Mouse (Mus musculus): Measurements from ENCODE around the gene Tmco4. TPM values are rescaled to one million over a fixed set of nuclear protein-coding genes. Genes with fewer than 3 reads are reported as not detected.
A peak's percentile ranks its signal among the peaks of the same experiment; 100 is the strongest.
"Not testable (repeated sequence)": the region's sequence is repeated elsewhere in the genome, so short reads cannot be mapped to it uniquely, and the experiment has no call there.

Tmco4 gene
- polyA plus RNA-seq, 1 experiment from 2014 or later: 6.3 TPM

- no peak for ATAC-seq (ENCODE audit: low read depth)
- no peaks in the 10 kb centered on the region for H3K27me3 ChIP-seq (ENCODE audit: control insufficient read depth, insufficient read depth, low read depth, low read length)
- H3K27ac ChIP-seq (ENCODE audit: low read length): peak overlapping the region; percentile 58
- H3K4me3 ChIP-seq (ENCODE audit: low read length): no peak overlapping the region
- H3K9ac ChIP-seq (ENCODE audit: low read length): no peak overlapping the region
- H3K4me2 ChIP-seq (ENCODE audit: low read depth, low read length): no peak overlapping the region
- H3K9me3 ChIP-seq (ENCODE audit: control insufficient read depth, low read length): no peaks in the 10 kb centered on the region
- peaks cover 16% of the 10 kb centered on the region for H3K4me1 ChIP-seq (replicated peaks; ENCODE audit: control insufficient read depth, insufficient read depth, low read length)
- no peaks in the 10 kb centered on the region for H3K36me3 ChIP-seq (ENCODE audit: control insufficient read depth, insufficient read depth, low read length)
- WGBS: 37% methylated on average over 15 of the region's 16 CpGs
Measured at GRCm38 (mm10) chr4:138968772-138969556, 3.7 kb upstream of the Tmco4 start.

GRCm38 (mm10) chr4:138969736-138970135, 3.0 kb upstream of the Tmco4 start:
- Histone ChIP-seq H3K4me1 (replicated peaks; ENCODE audit: control insufficient read depth, insufficient read depth, low read length) (peaks cover 16% of the 10 kb centered on the region), H3K9me3 (ENCODE audit: control insufficient read depth, low read length) (no peaks in the 10 kb centered on the region), H3K27ac (ENCODE audit: low read length) (peak overlapping the region; percentile 58), H3K4me3 (ENCODE audit: low read length) (no peak overlapping the region), H3K36me3 (ENCODE audit: control insufficient read depth, insufficient read depth, low read length) (no peaks in the 10 kb centered on the region), H3K27me3 (ENCODE audit: control insufficient read depth, insufficient read depth, low read depth, low read length) (no peaks in the 10 kb centered on the region), H3K4me2 (ENCODE audit: low read depth, low read length) (no peak overlapping the region), H3K9ac (ENCODE audit: low read length) (no peak overlapping the region)
- 17% methylated on average over 9 of the region's 9 CpGs for WGBS
- no peak for ATAC-seq (ENCODE audit: low read depth)

DNA sequence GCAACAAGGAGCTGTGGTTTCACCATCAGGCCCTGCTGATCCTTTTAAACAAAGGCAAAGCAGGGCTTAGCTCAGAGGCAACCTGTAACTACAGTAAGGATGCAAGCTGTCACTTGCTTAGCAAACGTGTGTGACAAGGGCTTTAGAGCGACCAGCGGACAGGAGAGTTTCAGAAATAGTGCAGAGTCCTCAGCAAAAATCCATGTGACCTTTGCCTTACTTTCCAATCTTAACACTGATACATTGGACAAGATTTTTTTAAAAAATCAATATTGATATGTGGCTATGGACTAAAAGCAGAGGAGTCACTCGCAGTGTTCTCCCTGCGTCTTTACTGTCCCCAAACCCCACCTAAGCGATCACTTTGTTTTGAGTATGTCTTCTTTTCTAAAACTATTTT, 1.3 kb upstream of the Tmco4 start:
- no peak overlapping the region for H3K9ac ChIP-seq (ENCODE audit: low read length)
- H3K4me1 ChIP-seq (replicated peaks; ENCODE audit: control insufficient read depth, insufficient read depth, low read length): peaks cover 14% of the 10 kb centered on the region
- H3K36me3 ChIP-seq (ENCODE audit: control insufficient read depth, insufficient read depth, low read length): no peaks in the 10 kb centered on the region
- no peak overlapping the region for H3K4me2 ChIP-seq (ENCODE audit: low read depth, low read length)
- ATAC-seq (ENCODE audit: low read depth): no peak
- H3K27me3 ChIP-seq (ENCODE audit: control insufficient read depth, insufficient read depth, low read depth, low read length): no peaks in the 10 kb centered on the region
- no peaks in the 10 kb centered on the region for H3K9me3 ChIP-seq (ENCODE audit: control insufficient read depth, low read length)
- no peak overlapping the region for H3K27ac ChIP-seq (ENCODE audit: low read length)
- H3K4me3 ChIP-seq (ENCODE audit: low read length): no peak overlapping the region
- WGBS: 89% methylated on average over 6 of the region's 6 CpGs

DNA sequence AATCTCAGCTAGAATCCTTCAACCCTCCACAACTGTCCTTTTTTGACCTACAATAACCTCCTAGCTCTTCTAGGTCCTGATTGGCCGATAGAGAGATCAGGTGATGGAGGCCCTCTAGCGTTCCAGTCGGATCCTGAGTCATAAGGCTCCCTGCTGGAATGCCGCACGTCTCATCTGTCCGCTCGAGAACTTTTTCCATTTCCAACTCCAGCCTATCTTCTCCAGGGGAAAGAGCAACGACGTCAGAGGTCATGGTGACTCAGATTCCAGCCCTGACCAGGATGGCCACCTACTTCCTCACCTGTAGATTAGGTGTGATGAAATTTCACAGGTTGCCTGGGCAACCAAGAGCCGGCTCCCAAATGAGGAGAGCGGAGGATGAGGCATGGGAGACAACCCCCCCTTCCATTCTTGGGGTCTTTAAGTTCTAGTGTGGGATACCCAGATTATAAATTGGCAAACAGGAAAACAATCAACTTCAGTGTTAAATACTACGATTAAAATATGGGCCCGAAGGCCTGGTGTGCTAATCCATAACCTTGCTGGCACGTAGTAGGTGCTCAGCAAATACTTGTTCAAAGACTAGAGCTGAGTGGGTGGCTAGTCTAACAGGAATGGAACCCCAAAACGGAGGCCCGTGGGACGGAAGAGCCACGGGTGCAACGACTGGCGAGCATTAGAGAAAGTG, 405 bp upstream of the Tmco4 start:
- Histone ChIP-seq H3K4me1 (replicated peaks; ENCODE audit: control insufficient read depth, insufficient read depth, low read length) (peaks cover 14% of the 10 kb centered on the region), H3K36me3 (ENCODE audit: control insufficient read depth, insufficient read depth, low read length) (no peaks in the 10 kb centered on the region), H3K9ac (ENCODE audit: low read length) (peak overlapping the region; percentile 95), H3K4me3 (ENCODE audit: low read length) (peak overlapping the region; percentile 71), H3K4me2 (ENCODE audit: low read depth, low read length) (peak overlapping the region; percentile 95), H3K27me3 (ENCODE audit: control insufficient read depth, insufficient read depth, low read depth, low read length) (no peaks in the 10 kb centered on the region), H3K27ac (ENCODE audit: low read length) (peak overlapping the region; percentile 95), H3K9me3 (ENCODE audit: control insufficient read depth, low read length) (no peaks in the 10 kb centered on the region)
- 13% methylated on average over 20 of the region's 20 CpGs for WGBS
- peak; percentile 69 for ATAC-seq (ENCODE audit: low read depth)

- peak overlapping the region; percentile 71 for H3K4me3 ChIP-seq (ENCODE audit: low read length)
- peak overlapping the region; percentile 95 for H3K9ac ChIP-seq (ENCODE audit: low read length)
- no peaks in the 10 kb centered on the region for H3K9me3 ChIP-seq (ENCODE audit: control insufficient read depth, low read length)
- 0 out of 2 replicates have a peak overlapping the region, but pooled peaks have one; percentile 95 for H3K27ac ChIP-seq (ENCODE audit: low read length)
- peak overlapping the region; percentile 95 for H3K4me2 ChIP-seq (ENCODE audit: low read depth, low read length)
- H3K4me1 ChIP-seq (replicated peaks; ENCODE audit: control insufficient read depth, insufficient read depth, low read length): peaks cover 14% of the 10 kb centered on the region
- WGBS: 57% methylated on average over 3 of the region's 3 CpGs
- no peaks in the 10 kb centered on the region for H3K36me3 ChIP-seq (ENCODE audit: control insufficient read depth, insufficient read depth, low read length)
- ATAC-seq (ENCODE audit: low read depth): no peak
- H3K27me3 ChIP-seq (ENCODE audit: control insufficient read depth, insufficient read depth, low read depth, low read length): no peaks in the 10 kb centered on the region
Measured at GRCm38 (mm10) chr4:138973719-138974115, 1.0 kb downstream of the Tmco4 start.

- H3K4me2 ChIP-seq (ENCODE audit: low read depth, low read length); H3K9me3 ChIP-seq (ENCODE audit: control insufficient read depth, low read length); H3K27ac ChIP-seq (ENCODE audit: low read length); ATAC-seq (ENCODE audit: low read depth); H3K9ac ChIP-seq (ENCODE audit: low read length); H3K27me3 ChIP-seq (ENCODE audit: control insufficient read depth, insufficient read depth, low read depth, low read length); H3K4me3 ChIP-seq (ENCODE audit: low read length); H3K36me3 ChIP-seq (ENCODE audit: control insufficient read depth, insufficient read depth, low read length): not testable (repeated sequence)
- peaks cover 14% of the 10 kb centered on the region for H3K4me1 ChIP-seq (replicated peaks; ENCODE audit: control insufficient read depth, insufficient read depth, low read length)
- WGBS: 82% methylated on average over 2 of the region's 2 CpGs
Measured at GRCm38 (mm10) chr4:138974540-138974939, 1.9 kb downstream of the Tmco4 start.

- Histone ChIP-seq H3K36me3 (ENCODE audit: control insufficient read depth, insufficient read depth, low read length) (no peaks in the 10 kb centered on the region), H3K9me3 (ENCODE audit: control insufficient read depth, low read length) (no peaks in the 10 kb centered on the region), H3K4me2 (ENCODE audit: low read depth, low read length) (no peak overlapping the region), H3K27ac (ENCODE audit: low read length) (no peak overlapping the region), H3K4me3 (ENCODE audit: low read length) (no peak overlapping the region), H3K9ac (ENCODE audit: low read length) (no peak overlapping the region), H3K4me1 (replicated peaks; ENCODE audit: control insufficient read depth, insufficient read depth, low read length) (peaks cover 10% of the 10 kb centered on the region), H3K27me3 (ENCODE audit: control insufficient read depth, insufficient read depth, low read depth, low read length) (no peaks in the 10 kb centered on the region)
- WGBS: 29% methylated on average over 3 of the region's 3 CpGs
- ATAC-seq (ENCODE audit: low read depth): no peak
Measured at GRCm38 (mm10) chr4:138975194-138975593, 2.5 kb downstream of the Tmco4 start.

GRCm38 (mm10) chr4:138976046-138976445, 3.4 kb downstream of the Tmco4 start:
- Histone ChIP-seq H3K9ac (ENCODE audit: low read length) (no peak overlapping the region), H3K4me1 (replicated peaks; ENCODE audit: control insufficient read depth, insufficient read depth, low read length) (peaks cover 7% of the 10 kb centered on the region), H3K36me3 (ENCODE audit: control insufficient read depth, insufficient read depth, low read length) (no peaks in the 10 kb centered on the region), H3K4me2 (ENCODE audit: low read depth, low read length) (no peak overlapping the region), H3K27ac (ENCODE audit: low read length) (no peak overlapping the region), H3K9me3 (ENCODE audit: control insufficient read depth, low read length) (no peaks in the 10 kb centered on the region), H3K4me3 (ENCODE audit: low read length) (no peak overlapping the region), H3K27me3 (ENCODE audit: control insufficient read depth, insufficient read depth, low read depth, low read length) (no peaks in the 10 kb centered on the region)
- ATAC-seq (ENCODE audit: low read depth): no peak
- 44% methylated on average over 6 of the region's 6 CpGs for WGBS

GRCm38 (mm10) chr4:138980021-138980420, 7.3 kb downstream of the Tmco4 start:
- Histone ChIP-seq H3K27ac (ENCODE audit: low read length) (no peak overlapping the region), H3K27me3 (ENCODE audit: control insufficient read depth, insufficient read depth, low read depth, low read length) (no peaks in the 10 kb centered on the region), H3K4me1 (replicated peaks; ENCODE audit: control insufficient read depth, insufficient read depth, low read length) (0 out of 2 replicates have a peak, but pooled peaks cover 2% of the 10 kb centered on the region), H3K4me3 (ENCODE audit: low read length) (no peak overlapping the region), H3K9me3 (ENCODE audit: control insufficient read depth, low read length) (no peaks in the 10 kb centered on the region), H3K9ac (ENCODE audit: low read length) (no peak overlapping the region), H3K4me2 (ENCODE audit: low read depth, low read length) (no peak overlapping the region), H3K36me3 (ENCODE audit: control insufficient read depth, insufficient read depth, low read length) (no peaks in the 10 kb centered on the region)
- no peak for ATAC-seq (ENCODE audit: low read depth)
- 70% methylated on average over 8 of the region's 8 CpGs for WGBS
